Mouse (Mus musculus): ENCODE results near the gene Card6.

Gene Card6

GRCm38 (mm10) chr15:5129111-5129805 is 20.9 kb upstream of the Card6 start:
- DNase-seq, result no peak

- no peak for DNase-seq
Measured at GRCm38 (mm10) chr15:5128176-5128940, 20.0 kb upstream of the Card6 start.

GRCm38 (mm10) chr15:5127487-5127886 is 19.1 kb upstream of the Card6 start:
- no peak for DNase-seq

- no peak for DNase-seq
Measured at GRCm38 (mm10) chr15:5126456-5126855, 18.1 kb upstream of the Card6 start.

- DNase-seq, result no peak
Measured at GRCm38 (mm10) chr15:5121535-5122313, 13.4 kb upstream of the Card6 start.

- no peak for DNase-seq
Measured at GRCm38 (mm10) chr15:5119707-5120106, 11.4 kb upstream of the Card6 start.

GRCm38 (mm10) chr15:5119192-5119591 is 10.9 kb upstream of the Card6 start:
- DNase-seq, result no peak

GRCm38 (mm10) chr15:5118626-5119025 is 10.3 kb upstream of the Card6 start:
- no peak for DNase-seq

- DNase-seq, result no peak
Measured at GRCm38 (mm10) chr15:5117031-5117601, 8.8 kb upstream of the Card6 start.

- DNase-seq, result peak; percentile 99
Measured at GRCm38 (mm10) chr15:5116270-5117030, 8.1 kb upstream of the Card6 start, which contains the start of gene Rpl37. TSS of gene Rpl37 (plus strand) at chr15:5116645.

- no peak for DNase-seq
Measured at GRCm38 (mm10) chr15:5115173-5115572, 6.8 kb upstream of the Card6 start.

- no peak for DNase-seq
Measured at GRCm38 (mm10) chr15:5112651-5113050, 4.3 kb upstream of the Card6 start.

- no peak for DNase-seq
Measured at GRCm38 (mm10) chr15:5108655-5109040, 309 bp upstream of the Card6 start.

GRCm38 (mm10) chr15:5106293-5106692 is 2.0 kb downstream of the Card6 start:
- peak; percentile 44 for DNase-seq

GRCm38 (mm10) chr15:5105891-5106290 is 2.4 kb downstream of the Card6 start:
- DNase-seq, result no peak

- DNase-seq, result no peak
Measured at GRCm38 (mm10) chr15:5102312-5102711, 6.0 kb downstream of the Card6 start.

- DNase-seq, result no peak
Measured at GRCm38 (mm10) chr15:5097376-5097775, 11.0 kb downstream of the Card6 start.

- no peak for DNase-seq
Measured at GRCm38 (mm10) chr15:5095534-5096301, 12.6 kb downstream of the Card6 start.

GRCm38 (mm10) chr15:5090131-5090530 is 18.2 kb downstream of the Card6 start:
- DNase-seq, result no peak

- no peak for DNase-seq
Measured at GRCm38 (mm10) chr15:5088850-5089608, 19.3 kb downstream of the Card6 start.

GRCm38 (mm10) chr15:5086162-5086561 is 22.2 kb downstream of the Card6 start:
- peak; percentile 35 for DNase-seq

All from retina, postnatal 1 day (tissue).